ENCODE assay signal across 24 mouse cellular contexts in genomic region chr7:109975966-109976715, GRCm38 (mm10). TPM values are rescaled to one million over a fixed set of nuclear protein-coding genes. Genes with fewer than 3 reads are reported as not detected.
DNase-seq lines count a peak whose midpoint lies in the region; ATAC-seq and TF ChIP-seq lines count a peak whose summit lies in the region.
"Had no signal": no experiment of that assay in that cellular context is flagged by ENCODE, and none has a peak within 500 bp of the region (broad histone marks: within the 10 kb centered on the region; RNA-seq: fewer than 3 reads in every experiment).

No protein-coding gene starts in this region.

- ATAC-seq in frontal cortex, adult (ENCODE audit: low TSS enrichment), result peak; percentile 73
- peak; percentile 62 for ATAC-seq in lung, postnatal 0 days
- ATAC-seq: CD4-positive, CD25-positive, alpha-beta regulatory T cell, adult 4 months; forebrain, embryonic 13.5 days; intestine, embryonic 16.5 days had no signal

- H3K9ac ChIP-seq in lung, postnatal 0 days (replicated peaks; ENCODE audit: low read depth), result no peak overlapping the region
- H3K9ac ChIP-seq: forebrain, embryonic 13.5 days; hindbrain, embryonic 12.5 days; limb, embryonic 13.5 days; lung, embryonic 15.5 days; midbrain, embryonic 12.5 days had no signal

- DNase-seq in frontal cortex, postnatal 25 days (ENCODE audit: low spot score in 2 of 2), result no peak
- peak; percentile 32 for DNase-seq in lung, postnatal 0 days (ENCODE audit: low spot score)
- no peak for DNase-seq in lung, postnatal 4 days
- DNase-seq in cerebellum, postnatal 14 days, result peak; percentile 50 to 69
- DNase-seq in neural tube, embryonic 10.5 days (ENCODE audit: extremely low spot score, low spot score), result no peak
- no peak for DNase-seq in left cerebral cortex, adult 11 months (ENCODE audit: low spot score)
- DNase-seq: adrenal gland, postnatal 14 days; heart, postnatal 36 days; kidney, adult 8-10 months; layer of hippocampus, postnatal 36 days; lung, postnatal 36 days; thymus, postnatal 4 days had no signal

- 74% methylated on average over 6 of the region's 6 CpGs for WGBS in lung, postnatal 0 days

- no peak for TF ChIP-seq CTCF in lung, postnatal 0 days (IDR thresholded peaks at IDR 0.05)

- H3K4me2 ChIP-seq in lung, postnatal 0 days (replicated peaks; ENCODE audit: low read depth, low read length), result no peak overlapping the region
- H3K4me2 ChIP-seq: forebrain, embryonic 13.5 days; heart, embryonic 11.5 days; hindbrain, embryonic 12.5 days; limb, embryonic 13.5 days; liver, embryonic 11.5 days; lung, embryonic 15.5 days; midbrain, embryonic 12.5 days had no signal

- no peaks in the 10 kb centered on the region for H3K27me3 ChIP-seq in lung, postnatal 0 days (replicated peaks; ENCODE audit: insufficient read depth, low read length)
- H3K27me3 ChIP-seq: forebrain, embryonic 13.5 days; hindbrain, embryonic 12.5 days; limb, embryonic 13.5 days; lung, embryonic 15.5 days; megakaryocyte, embryonic 14.5 days; midbrain, embryonic 12.5 days had no signal

- TF ChIP-seq EP300 in lung, postnatal 0 days (IDR thresholded peaks at IDR 0.05), result no peak

- 0 out of 2 replicates have a peak overlapping the region, but pooled peaks have one; percentile 4 for H3K27ac ChIP-seq in lung, postnatal 0 days (ENCODE audit: low read length)
- H3K27ac ChIP-seq: forebrain, embryonic 13.5 days; hindbrain, embryonic 12.5 days; kidney, postnatal 0 days; limb, embryonic 13.5 days; lung, embryonic 15.5 days; midbrain, embryonic 12.5 days had no signal

- no peak overlapping the region for H3K4me3 ChIP-seq in lung, postnatal 0 days (ENCODE audit: low read depth, low read length)
- H3K4me3 ChIP-seq: forebrain, embryonic 13.5 days; hindbrain, embryonic 12.5 days; limb, embryonic 13.5 days; lung, embryonic 15.5 days; megakaryocyte, embryonic 14.5 days; midbrain, embryonic 12.5 days had no signal

- no peaks in the 10 kb centered on the region for H3K4me1 ChIP-seq in lung, postnatal 0 days (ENCODE audit: insufficient read depth, low read depth, low read length)
- H3K4me1 ChIP-seq: forebrain, embryonic 13.5 days; hindbrain, embryonic 12.5 days; limb, embryonic 13.5 days; lung, embryonic 15.5 days; megakaryocyte, embryonic 14.5 days; midbrain, embryonic 12.5 days had no signal

- no peaks in the 10 kb centered on the region for H3K9me3 ChIP-seq in lung, postnatal 0 days (ENCODE audit: low read length)
- H3K9me3 ChIP-seq: forebrain, embryonic 13.5 days; hindbrain, embryonic 12.5 days; limb, embryonic 13.5 days; lung, embryonic 15.5 days; megakaryocyte, embryonic 14.5 days; midbrain, embryonic 12.5 days had no signal

- peaks cover 18% of the 10 kb centered on the region; the same call in 1 of the 2 replicates for H3K36me3 ChIP-seq in lung, postnatal 0 days (ENCODE audit: insufficient read depth, low read length)

RNA-seq across cellular contexts. Expression of gene Tmem41b, which starts 10.6 kb away (rescaled TPM):
- polyA plus RNA-seq in lung, postnatal 0 days (2015; fragmentation: Nextera tagmentation; extraction: Ambion mirVana), result 71.9 and 75.3 TPM in 2 replicates

RNA-seq across cellular contexts. Expression of gene Dennd5a, which starts 15.9 kb away (rescaled TPM):
- 36.4 and 40.1 TPM in 2 replicates for polyA plus RNA-seq in lung, postnatal 0 days (2015; fragmentation: Nextera tagmentation; extraction: Ambion mirVana)

RNA-seq across cellular contexts. Expression of gene Ipo7, which starts 41.9 kb away (rescaled TPM):
- 12.7 and 15.3 TPM in 2 replicates for polyA plus RNA-seq in lung, postnatal 0 days (2015; fragmentation: Nextera tagmentation; extraction: Ambion mirVana)

Comparison
In these comparisons a context has a peak if more than half of its experiments do, and no peak if none do; other contexts are left out.
1. DNase-seq: peak in lung, postnatal 0 days (single experiment) and cerebellum, postnatal 14 days (2 of 2); none in frontal cortex, postnatal 25 days (0 of 2), lung, postnatal 4 days (0 of 2), neural tube, embryonic 10.5 days (single experiment) and left cerebral cortex, adult 11 months (single experiment).